In the genomic region with DNA sequence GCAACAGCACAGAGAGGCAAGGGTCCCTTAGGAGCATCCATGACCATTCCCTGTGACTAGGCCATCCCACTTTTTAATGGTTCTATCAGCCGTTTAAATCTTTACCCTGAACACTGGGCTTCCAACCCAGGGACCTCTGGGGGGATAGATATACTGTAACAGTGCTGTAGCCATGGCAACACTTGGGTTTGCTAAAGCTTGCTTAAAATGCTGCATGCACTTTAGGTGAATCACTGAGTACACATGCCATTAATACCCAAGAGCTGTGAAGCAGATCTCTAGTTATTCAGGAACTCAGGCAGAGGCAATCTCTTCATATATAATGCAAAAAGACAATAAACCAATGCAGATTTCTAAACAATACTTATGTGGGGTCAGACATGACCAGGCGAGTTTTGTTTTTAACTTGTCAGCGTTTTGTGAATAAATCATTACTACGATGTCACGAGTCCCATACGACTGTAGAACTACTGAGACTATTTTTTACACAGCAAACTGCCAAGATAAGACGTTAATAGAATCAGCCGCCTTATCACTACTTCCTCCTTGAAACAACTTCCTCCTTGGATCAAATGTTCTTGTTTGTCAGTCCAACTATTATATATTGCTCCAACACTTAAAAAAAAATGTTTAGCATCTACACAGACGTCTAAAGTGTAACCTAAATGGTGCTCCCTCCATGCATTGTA, we compare ENCODE assay signal across 15 mouse cellular contexts.
DNase-seq lines count a peak whose midpoint lies in the region; ATAC-seq and TF ChIP-seq lines count a peak whose summit lies in the region.
"Had no signal": no experiment of that assay in that cellular context is flagged by ENCODE, and none has a peak within 500 bp of the region (broad histone marks: within the 10 kb centered on the region; RNA-seq: fewer than 3 reads in every experiment).

No protein-coding gene starts in this region.

- H3K36me3 ChIP-seq in kidney, embryonic 16.5 days (ENCODE audit: insufficient read depth, low read length): 0 out of 2 replicates have a peak, but pooled peaks cover 2% of the 10 kb centered on the region
- peaks cover 4% of the 10 kb centered on the region for H3K36me3 ChIP-seq in G1E (replicated peaks)
- H3K36me3 ChIP-seq in heart, adult 2 months (ENCODE audit: control insufficient read depth, insufficient read depth, low read length): peaks cover 3% of the 10 kb centered on the region; the same call in 1 of the 2 replicates
- H3K36me3 ChIP-seq: liver, embryonic 12.5 days had no signal

- no peak for DNase-seq in kidney, postnatal 14 days
- DNase-seq in G1E (ENCODE audit: low spot score): peak; percentile 32
- no peak for DNase-seq in embryo, embryonic 10 days (ENCODE audit: low spot score)
- DNase-seq in layer of hippocampus, adult 8-10 months (ENCODE audit: low spot score in 2 of 2): no peak
- DNase-seq in heart, adult 2 months: no peak
- DNase-seq: cerebellum, postnatal 14 days; kidney, postnatal 36 days; right cerebral cortex, postnatal 14 days had no signal

- H3K4me3 ChIP-seq in kidney, embryonic 16.5 days (ENCODE audit: low read length): no peak overlapping the region
- H3K4me3 ChIP-seq in G1E (ENCODE audit: low read depth, low read length): no peak overlapping the region; the same call in 1 of the 2 replicates
- H3K4me3 ChIP-seq in bone marrow macrophage, adult 2 months (ENCODE audit: insufficient read depth, low read length): no peak overlapping the region
- no peak overlapping the region for H3K4me3 ChIP-seq in heart, adult 2 months
- H3K4me3 ChIP-seq: liver, embryonic 12.5 days; midbrain, embryonic 12.5 days had no signal

- TF ChIP-seq EP300 in heart, adult 2 months (IDR thresholded peaks at IDR 0.05; ENCODE audit: insufficient read depth, low read depth, low read length): no peak

- intact Hi-C loops in heart, adult 2 months (cut with DNase I): no loop called here

- H3K27ac ChIP-seq in kidney, embryonic 16.5 days (ENCODE audit: low read length): no peak overlapping the region
- peak overlapping the region; percentile 84 for H3K27ac ChIP-seq in bone marrow macrophage, adult 2 months (ENCODE audit: insufficient read depth, low read depth, low read length)
- no peak overlapping the region for H3K27ac ChIP-seq in heart, adult 2 months
- H3K27ac ChIP-seq: liver, embryonic 12.5 days; midbrain, embryonic 12.5 days had no signal

- H3K4me2 ChIP-seq in kidney, embryonic 16.5 days (replicated peaks; ENCODE audit: low read depth, low read length): no peak overlapping the region
- H3K4me2 ChIP-seq: liver, embryonic 12.5 days; midbrain, embryonic 12.5 days had no signal

- H3K79me2 ChIP-seq in heart, adult 2 months (replicated peaks; ENCODE audit: control insufficient read depth, insufficient read depth, low read length): no peaks in the 10 kb centered on the region

- no peak for TF ChIP-seq CTCF in G1E (IDR thresholded peaks at IDR 0.05; ENCODE audit: low read depth, low read length)
- no peak for TF ChIP-seq CTCF in bone marrow macrophage, adult 2 months (IDR thresholded peaks at IDR 0.05; ENCODE audit: low read depth, low read length)
- no peak for TF ChIP-seq CTCF in heart, adult 2 months (IDR thresholded peaks at IDR 0.05)

- no peaks in the 10 kb centered on the region for H3K9me3 ChIP-seq in kidney, embryonic 16.5 days (ENCODE audit: low read length)
- no peaks in the 10 kb centered on the region for H3K9me3 ChIP-seq in G1E (replicated peaks)
- H3K9me3 ChIP-seq: liver, embryonic 12.5 days; midbrain, embryonic 12.5 days had no signal

- WGBS in kidney, embryonic 16.5 days: 43% methylated on average over 9 of the region's 9 CpGs
- WGBS in heart, adult 2 months: 15% methylated on average over 9 of the region's 9 CpGs

- no peaks in the 10 kb centered on the region for H3K27me3 ChIP-seq in kidney, embryonic 16.5 days (ENCODE audit: insufficient read depth, low read length)
- no peaks in the 10 kb centered on the region for H3K27me3 ChIP-seq in G1E (ENCODE audit: insufficient read depth, low read length)
- no peaks in the 10 kb centered on the region for H3K27me3 ChIP-seq in heart, adult 2 months (ENCODE audit: control insufficient read depth, insufficient read depth, low read length)
- H3K27me3 ChIP-seq: CH12.LX; liver, embryonic 12.5 days had no signal

- ATAC-seq in kidney, embryonic 16.5 days (ENCODE audit: low FRiP score, low TSS enrichment): peak; percentile 46
- ATAC-seq in G1E (ENCODE audit: extremely low read depth, insufficient number of reproducible peaks, low FRiP score, poor library complexity, severe bottlenecking): peak; percentile 80
- peak; percentile 67 for ATAC-seq in megakaryocyte progenitor cell, adult 5-6 weeks (replicated peaks; ENCODE audit: poor library complexity)
- ATAC-seq: activated CD4-positive, CD25-positive, alpha-beta regulatory T cell, adult 4 months; liver, embryonic 12.5 days had no signal

- H3K9ac ChIP-seq in kidney, embryonic 16.5 days (replicated peaks; ENCODE audit: low read length): no peak overlapping the region
- no peak overlapping the region for H3K9ac ChIP-seq in heart, adult 2 months (ENCODE audit: low read depth, low read length)
- H3K9ac ChIP-seq: liver, embryonic 12.5 days; midbrain, embryonic 12.5 days had no signal

- no peak for TF ChIP-seq POLR2A in bone marrow macrophage, adult 2 months (IDR thresholded peaks at IDR 0.05; ENCODE audit: borderline replicate concordance, low read depth, low read length)
- TF ChIP-seq POLR2A in heart, adult 2 months (IDR thresholded peaks at IDR 0.05; ENCODE audit: insufficient read depth, low read depth, low read length): no peak

- peaks cover 15% of the 10 kb centered on the region for H3K4me1 ChIP-seq in kidney, embryonic 16.5 days (ENCODE audit: insufficient read depth, low read length)
- peaks cover 54% of the 10 kb centered on the region for H3K4me1 ChIP-seq in G1E (ENCODE audit: insufficient read depth, low read depth, low read length)
- H3K4me1 ChIP-seq in bone marrow macrophage, adult 2 months (ENCODE audit: control insufficient read depth, insufficient read depth, low read length): peaks cover 8% of the 10 kb centered on the region
- H3K4me1 ChIP-seq in heart, adult 2 months (ENCODE audit: control insufficient read depth, insufficient read depth, low read length): peaks cover 2% of the 10 kb centered on the region; the same call in 1 of the 2 replicates
- H3K4me1 ChIP-seq: midbrain, embryonic 12.5 days had no signal
